Mouse (Mus musculus) liver, embryonic 12.5 days (tissue): Measurements from ENCODE around the gene Gpsm2. TPM values are rescaled to one million over a fixed set of nuclear protein-coding genes. Genes with fewer than 3 reads are reported as not detected.

Experiments used
- ATAC-seq: fragments of 200-750 bp; cut with Nextera tagmentation; 2 replicates; pipeline ENCODE4 v1.8.0; 2017; ENCODE audit warnings: moderate number of reproducible peaks, mild to moderate bottlenecking, moderate library complexity
- H3K27ac ChIP-seq: fragments of 300-500 bp; sonication (generic); 2 replicates; pipeline ENCODE4 v1.5.1; 2016; ENCODE audit warnings: mild to moderate bottlenecking
- H3K27me3 ChIP-seq: fragments of 300-500 bp; sonication (generic); replicated peaks from 2 replicates; pipeline ENCODE4 v1.6.1; 2016; ENCODE audit warnings: mild to moderate bottlenecking, moderate library complexity
- H3K36me3 ChIP-seq: fragments of 300-500 bp; sonication (generic); 2 replicates; pipeline ENCODE4 v1.6.1; 2016; ENCODE audit warnings: mild to moderate bottlenecking, moderate library complexity
- H3K4me1 ChIP-seq: fragments of 300-500 bp; sonication (generic); 2 replicates; pipeline ENCODE4 v1.6.1; 2016
- H3K4me2 ChIP-seq: fragments of 300-500 bp; sonication (generic); 2 replicates; pipeline ENCODE4 v1.6.1; 2016; ENCODE audit warnings: mild to moderate bottlenecking, moderate library complexity
- H3K4me3 ChIP-seq: fragments of 300-500 bp; sonication (generic); 2 replicates; pipeline ENCODE4 v1.5.1; 2016; ENCODE audit warnings: mild to moderate bottlenecking, moderate library complexity
- H3K9ac ChIP-seq: fragments of 300-500 bp; sonication (generic); 2 replicates; pipeline ENCODE4 v1.6.1; 2016; ENCODE audit warnings: mild to moderate bottlenecking, moderate library complexity
- H3K9me3 ChIP-seq: fragments of 300-500 bp; sonication (generic); replicated peaks from 2 replicates; pipeline ENCODE4 v1.6.1; 2016; ENCODE audit warnings: mild to moderate bottlenecking, moderate library complexity
- WGBS: fragments of 180-500 bp; shearing (Covaris S2); methylation state at CpG from one replicate; pipeline ENCODE4 v1.1.7; 2016; ENCODE audit not compliant: insufficient replicate concordance; 5-methylcytosine and 5-hydroxymethylcytosine counted together
- polyA plus RNA-seq: library from polyadenylated mRNA; unstranded; fragments of >200 nt; fragmentation: Nextera tagmentation; extraction: Ambion mirVana; gene quantifications from 2 replicates; pipeline ENCODE4 v1.2.1, GENCODE M21; 2016

The Gpsm2 gene
- 51.1 and 53.9 TPM in 2 replicates for polyA plus RNA-seq

DNA sequence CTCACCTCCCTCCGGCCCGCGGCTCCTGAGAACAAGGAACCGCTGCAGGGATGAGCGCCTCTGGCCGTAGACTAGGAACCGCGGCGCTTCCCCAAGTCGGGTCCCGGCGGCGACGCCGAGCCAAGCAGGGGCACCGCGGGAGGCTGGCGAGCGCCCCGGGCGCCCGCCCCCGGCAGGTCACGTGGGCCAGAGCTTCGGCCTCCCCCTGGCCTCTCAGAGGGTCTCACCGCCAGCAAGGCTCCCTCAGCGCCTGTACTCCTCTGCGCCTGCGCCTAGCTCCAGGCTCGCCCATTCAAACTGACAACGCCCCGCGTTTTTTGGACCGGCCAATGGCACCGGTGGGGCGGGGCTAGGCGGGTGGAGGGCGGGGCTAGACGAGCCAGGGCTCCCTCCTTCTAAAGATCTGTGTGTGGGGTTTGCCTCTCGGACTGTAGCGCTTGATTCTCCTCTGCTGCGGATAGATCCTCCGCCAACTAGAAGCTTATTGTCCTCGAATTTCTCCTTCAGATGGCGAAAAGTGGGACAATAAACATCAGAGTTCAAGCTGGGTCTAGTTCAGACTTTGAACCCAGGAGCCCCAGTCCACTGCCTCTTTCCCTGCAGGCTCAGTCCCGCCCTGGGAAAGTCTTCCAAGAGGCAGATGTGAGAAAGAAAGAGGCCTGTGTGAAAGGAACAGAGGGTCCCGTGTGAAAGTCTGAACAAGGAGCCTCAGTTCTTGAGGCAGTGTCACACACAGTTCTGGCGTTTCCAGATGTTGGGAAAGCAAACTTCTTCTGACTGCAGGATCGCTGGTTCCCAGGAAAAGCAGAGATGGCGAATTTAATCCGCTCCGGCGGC lies at the start of gene Gpsm2:
TSS of gene Gpsm2 (minus strand) at position 274 of the 837 bp plus-strand sequence.
- H3K9ac ChIP-seq, result peak within 1 kb of the TSS; percentile 94
- WGBS, result 8% methylated on average over 48 of the region's 53 CpGs
- 0 out of 2 replicates have a peak, but pooled peaks cover 8% of the 10 kb centered on the region for H3K27me3 ChIP-seq
- H3K27ac ChIP-seq, result peak within 1 kb of the TSS; percentile 87
- H3K4me1 ChIP-seq, result peaks cover 41% of the 10 kb centered on the region
- peak within 1 kb of the TSS; percentile 73 for H3K4me2 ChIP-seq
- no peaks in the 10 kb centered on the region for H3K36me3 ChIP-seq
- peak; percentile 97 for ATAC-seq
- no peaks in the 10 kb centered on the region for H3K9me3 ChIP-seq
- peak within 1 kb of the TSS; percentile 85 for H3K4me3 ChIP-seq

DNA sequence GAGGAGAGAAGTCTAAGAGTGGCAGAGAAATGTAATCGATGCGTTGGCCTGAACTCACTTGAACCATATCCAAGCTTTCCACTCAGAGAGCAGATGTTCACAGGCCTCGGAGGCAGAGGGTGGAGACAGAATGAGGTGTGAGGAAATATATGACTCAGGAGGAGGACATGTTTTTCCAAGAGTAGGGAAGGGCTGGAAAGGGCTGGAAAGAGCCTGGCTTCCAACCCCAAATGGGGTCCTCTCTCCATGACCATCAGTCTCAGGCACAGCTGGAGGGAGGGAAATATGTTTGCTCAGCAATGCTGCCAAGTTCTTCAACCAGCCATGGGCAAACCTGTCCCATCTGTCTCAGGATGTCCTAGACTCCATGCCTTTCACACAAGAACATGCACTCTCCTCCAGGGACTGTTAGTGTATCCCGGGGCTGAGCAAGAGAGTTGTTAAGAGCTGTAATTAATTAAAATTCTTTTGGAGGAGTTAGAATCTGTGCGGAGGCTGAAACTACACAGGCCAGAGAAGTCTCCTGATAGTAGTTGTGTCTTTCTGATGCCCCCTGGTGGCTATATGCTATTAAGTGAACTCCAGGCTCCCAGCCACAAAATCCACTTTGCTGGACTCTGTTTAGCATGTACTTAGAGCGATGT lies 48.7 kb upstream of the Gpsm2 start:
- WGBS, result 52% methylated on average over 6 of the region's 6 CpGs
- ATAC-seq, result peak; percentile 60
- Histone ChIP-seq H3K27ac (no peak overlapping the region), H3K4me3 (no peak overlapping the region), H3K36me3 (no peaks in the 10 kb centered on the region), H3K4me2 (no peak overlapping the region), H3K27me3 (peaks cover 14% of the 10 kb centered on the region), H3K4me1 (0 out of 2 replicates have a peak, but pooled peaks cover 4% of the 10 kb centered on the region), H3K9ac (no peak overlapping the region), H3K9me3 (no peaks in the 10 kb centered on the region)

DNA sequence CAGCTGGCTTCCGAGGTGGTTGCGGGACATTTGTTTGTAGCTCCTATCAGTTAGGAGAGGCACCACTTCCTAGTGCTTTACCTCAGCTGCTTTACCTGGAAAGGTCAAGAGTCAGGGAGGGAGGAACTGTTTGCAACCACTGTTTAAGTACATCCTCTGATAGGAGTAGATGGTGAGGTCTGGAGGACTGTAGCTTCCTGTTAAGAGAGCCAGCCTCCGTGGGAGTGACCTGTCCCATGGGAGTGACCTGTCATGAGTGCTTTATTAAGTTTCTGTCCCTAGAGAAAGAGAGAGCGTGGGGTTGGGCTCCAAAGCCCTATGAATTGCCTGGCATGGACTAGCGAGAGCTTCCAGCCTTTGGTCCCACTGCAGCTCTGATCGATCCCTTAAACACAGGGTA lies 47.4 kb upstream of the Gpsm2 start:
- H3K9me3 ChIP-seq, result no peaks in the 10 kb centered on the region
- H3K4me3 ChIP-seq, result no peak overlapping the region
- H3K4me1 ChIP-seq, result 0 out of 2 replicates have a peak, but pooled peaks cover 4% of the 10 kb centered on the region
- H3K27ac ChIP-seq, result no peak overlapping the region
- peaks cover 18% of the 10 kb centered on the region for H3K27me3 ChIP-seq
- H3K9ac ChIP-seq, result no peak overlapping the region
- no peak for ATAC-seq
- no peaks in the 10 kb centered on the region for H3K36me3 ChIP-seq
- no peak overlapping the region for H3K4me2 ChIP-seq
- 58% methylated on average over 6 of the region's 6 CpGs for WGBS

GRCm38 (mm10) chr3:108767416-108767815 lies 45.3 kb upstream of the Gpsm2 start:
- Histone ChIP-seq H3K4me2 (no peak overlapping the region), H3K9ac (no peak overlapping the region), H3K9me3 (no peaks in the 10 kb centered on the region), H3K36me3 (no peaks in the 10 kb centered on the region), H3K4me1 (no peaks in the 10 kb centered on the region), H3K27me3 (peaks cover 20% of the 10 kb centered on the region), H3K27ac (no peak overlapping the region), H3K4me3 (no peak overlapping the region)
- ATAC-seq, result no peak
- 49% methylated on average over 10 of the region's 10 CpGs for WGBS

DNA sequence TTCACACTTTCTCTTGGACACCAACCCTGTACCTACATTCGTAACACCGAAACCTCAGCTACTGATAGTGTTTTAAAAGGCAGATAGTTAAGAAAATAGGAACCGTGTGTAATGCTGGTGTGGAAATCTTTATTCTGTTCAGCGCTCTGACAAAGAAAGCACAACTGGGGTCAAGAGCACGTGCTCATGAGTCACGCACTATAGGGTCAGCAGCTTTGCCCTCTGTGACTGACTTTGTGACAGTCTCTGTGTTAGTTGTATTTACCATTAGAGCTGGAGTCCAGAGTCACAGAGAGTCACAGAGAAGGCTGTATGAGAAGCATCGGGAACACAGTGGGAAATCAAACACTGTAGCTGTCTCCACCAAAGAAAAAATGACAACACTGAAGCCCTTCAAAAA lies 44.8 kb upstream of the Gpsm2 start:
- Histone ChIP-seq H3K36me3 (no peaks in the 10 kb centered on the region), H3K9me3 (no peaks in the 10 kb centered on the region), H3K27ac (no peak overlapping the region), H3K27me3 (peaks cover 23% of the 10 kb centered on the region), H3K4me3 (no peak overlapping the region), H3K4me2 (no peak overlapping the region), H3K9ac (no peak overlapping the region), H3K4me1 (no peaks in the 10 kb centered on the region)
- 74% methylated on average over 7 of the region's 7 CpGs for WGBS
- no peak for ATAC-seq

DNA sequence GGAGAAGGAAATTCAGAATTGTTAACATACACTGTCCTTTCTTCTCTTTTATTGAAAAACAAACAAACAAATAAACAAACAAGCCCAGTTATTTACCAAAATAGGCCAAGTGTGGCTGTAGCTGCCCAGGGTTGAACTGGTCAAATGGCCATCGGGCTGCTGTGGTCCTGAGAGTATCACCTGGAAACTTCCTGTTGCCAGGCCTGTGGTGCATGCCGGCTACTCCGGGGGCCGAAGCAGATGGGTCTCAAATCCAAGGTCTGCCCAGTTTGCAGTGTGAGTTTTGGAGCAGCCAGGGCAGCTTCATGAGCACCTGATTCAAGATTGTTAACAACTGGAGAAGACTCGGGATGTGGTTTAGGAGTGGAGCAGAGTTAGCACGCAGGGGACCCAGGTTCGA lies 43.4 kb upstream of the Gpsm2 start:
- Histone ChIP-seq H3K27me3 (peaks cover 23% of the 10 kb centered on the region), H3K9me3 (no peaks in the 10 kb centered on the region), H3K9ac (no peak overlapping the region), H3K27ac (no peak overlapping the region), H3K4me1 (no peaks in the 10 kb centered on the region), H3K36me3 (no peaks in the 10 kb centered on the region), H3K4me2 (no peak overlapping the region), H3K4me3 (no peak overlapping the region)
- ATAC-seq, result no peak
- WGBS, result 72% methylated on average over 7 of the region's 7 CpGs

DNA sequence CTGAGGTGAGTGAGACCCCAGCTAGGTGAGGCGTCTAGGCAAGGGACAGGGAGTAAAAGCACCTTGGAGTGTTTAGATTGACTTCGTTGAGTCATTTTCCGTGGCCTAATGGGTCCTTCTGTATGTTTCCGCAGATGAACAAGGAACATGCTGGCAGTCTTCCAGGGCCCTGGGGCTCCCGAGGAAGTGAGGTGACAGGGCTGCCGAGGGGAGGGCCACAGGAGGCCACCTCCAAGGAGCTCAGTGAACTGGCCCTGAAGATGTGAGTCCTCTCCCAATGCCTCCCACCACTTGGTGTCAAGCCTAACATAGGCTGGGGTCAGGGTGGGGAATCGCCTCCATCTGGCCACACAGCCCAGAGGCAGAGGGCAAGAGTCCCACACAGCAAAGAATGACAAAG lies 42.9 kb upstream of the Gpsm2 start:
- H3K36me3 ChIP-seq, result no peaks in the 10 kb centered on the region
- H3K4me1 ChIP-seq, result no peaks in the 10 kb centered on the region
- WGBS, result 73% methylated on average over 7 of the region's 7 CpGs
- H3K4me3 ChIP-seq, result no peak overlapping the region
- H3K27ac ChIP-seq, result no peak overlapping the region
- H3K9ac ChIP-seq, result no peak overlapping the region
- peaks cover 23% of the 10 kb centered on the region for H3K27me3 ChIP-seq
- H3K9me3 ChIP-seq, result no peaks in the 10 kb centered on the region
- no peak overlapping the region for H3K4me2 ChIP-seq
- ATAC-seq, result no peak

DNA sequence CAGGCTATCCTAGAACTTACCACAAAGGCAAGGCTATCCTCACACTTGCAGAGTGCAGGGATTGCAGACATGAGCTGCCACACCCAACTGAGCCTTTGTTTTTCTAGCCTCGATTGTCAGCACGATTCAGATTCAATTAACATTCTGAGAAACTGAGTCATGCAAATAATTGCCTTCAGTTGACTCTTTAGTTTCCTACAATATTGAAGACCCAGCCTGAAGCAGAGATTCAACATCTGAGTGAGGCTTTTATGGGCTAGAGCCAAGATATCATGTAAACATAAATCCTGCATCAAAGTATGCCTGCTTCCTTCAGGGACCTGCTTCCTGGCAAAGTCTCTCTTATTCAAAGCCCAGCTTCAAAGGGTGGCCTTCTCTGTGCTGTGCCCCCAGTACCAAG lies 41.6 kb upstream of the Gpsm2 start:
- Histone ChIP-seq H3K27ac (no peak overlapping the region), H3K4me2 (no peak overlapping the region), H3K27me3 (peaks cover 21% of the 10 kb centered on the region), H3K9ac (no peak overlapping the region), H3K36me3 (no peaks in the 10 kb centered on the region), H3K9me3 (no peaks in the 10 kb centered on the region), H3K4me3 (no peak overlapping the region), H3K4me1 (no peaks in the 10 kb centered on the region)
- 70% methylated on average over 2 of the region's 2 CpGs for WGBS
- no peak for ATAC-seq

- Histone ChIP-seq H3K9ac (no peak overlapping the region), H3K4me2 (no peak overlapping the region), H3K4me3 (no peak overlapping the region), H3K36me3 (no peaks in the 10 kb centered on the region), H3K4me1 (no peaks in the 10 kb centered on the region), H3K27me3 (peaks cover 23% of the 10 kb centered on the region), H3K9me3 (no peaks in the 10 kb centered on the region), H3K27ac (no peak overlapping the region)
- WGBS, result 67% methylated on average over 7 of the region's 7 CpGs
- ATAC-seq, result no peak
Measured at GRCm38 (mm10) chr3:108762597-108763111, 40.5 kb upstream of the Gpsm2 start.

GRCm38 (mm10) chr3:108759566-108760420 lies 37.7 kb upstream of the Gpsm2 start:
- Histone ChIP-seq H3K27me3 (peaks cover 21% of the 10 kb centered on the region), H3K36me3 (no peaks in the 10 kb centered on the region), H3K27ac (no peak overlapping the region), H3K9me3 (no peaks in the 10 kb centered on the region), H3K4me1 (peaks cover 21% of the 10 kb centered on the region), H3K4me2 (no peak overlapping the region), H3K4me3 (no peak overlapping the region), H3K9ac (no peak overlapping the region)
- no peak for ATAC-seq
- 80% methylated on average over 11 of the region's 11 CpGs for WGBS

GRCm38 (mm10) chr3:108757570-108757969 lies 35.5 kb upstream of the Gpsm2 start:
- H3K4me3 ChIP-seq, result no peak overlapping the region
- H3K9me3 ChIP-seq, result no peaks in the 10 kb centered on the region
- no peak overlapping the region for H3K27ac ChIP-seq
- no peaks in the 10 kb centered on the region for H3K36me3 ChIP-seq
- H3K4me1 ChIP-seq, result peaks cover 36% of the 10 kb centered on the region
- ATAC-seq, result no peak
- WGBS, result 70% methylated on average over 9 of the region's 9 CpGs
- peaks cover 15% of the 10 kb centered on the region for H3K27me3 ChIP-seq
- no peak overlapping the region for H3K4me2 ChIP-seq
- no peak overlapping the region for H3K9ac ChIP-seq
